Mouse (Mus musculus) limb, embryonic 14.5 days (tissue): ENCODE data around the gene BC004004. TPM values are rescaled to one million over a fixed set of nuclear protein-coding genes. Genes with fewer than 3 reads are reported as not detected.
A peak's percentile ranks its signal among the peaks of the same experiment; 100 is the strongest.

Source experiments
- ATAC-seq: fragments of 200-750 bp; cut with Nextera tagmentation; 2 replicates; pipeline ENCODE4 v1.8.0; 2017; ENCODE audit warnings: low read depth, moderate number of reproducible peaks, moderate TSS enrichment; ENCODE audit not compliant: low FRiP score
- DNase-seq: peaks from one replicate; pipeline ENCODE4 v3.0.0-alpha.2; 2015; ENCODE audit warnings: low spot score
- H3K27ac ChIP-seq: fragments of 300-500 bp; sonication (generic); replicated peaks from 2 replicates; pipeline ENCODE4 v1.5.1; 2014; ENCODE audit warnings: low read depth, mild to moderate bottlenecking, low read length, moderate library complexity, mixed read lengths
- H3K27me3 ChIP-seq: fragments of 300-500 bp; sonication (generic); 2 replicates; pipeline ENCODE4 v1.6.1; 2014; ENCODE audit warnings: low read length, mixed read lengths; ENCODE audit not compliant: control insufficient read depth, insufficient read depth
- H3K36me3 ChIP-seq: fragments of 300-500 bp; sonication (generic); 2 replicates; pipeline ENCODE4 v1.6.1; 2014; ENCODE audit warnings: mild to moderate bottlenecking, low read length, moderate library complexity, mixed read lengths; ENCODE audit not compliant: control insufficient read depth, insufficient read depth
- H3K4me1 ChIP-seq: fragments of 300-500 bp; sonication (generic); 2 replicates; pipeline ENCODE4 v1.6.1; 2014; ENCODE audit warnings: antibody characterized with exemption, low read length, mixed read lengths; ENCODE audit not compliant: control insufficient read depth, insufficient read depth
- H3K4me2 ChIP-seq: fragments of 300-500 bp; sonication (generic); replicated peaks from 2 replicates; pipeline ENCODE4 v1.6.1; 2014; ENCODE audit warnings: low read depth, mild to moderate bottlenecking, low read length, moderate library complexity; ENCODE audit not compliant: severe bottlenecking
- H3K4me3 ChIP-seq: fragments of 300-500 bp; sonication (generic); replicated peaks from 2 replicates; pipeline ENCODE4 v1.5.1; 2014; ENCODE audit warnings: low read length
- H3K9ac ChIP-seq: fragments of 300-500 bp; sonication (generic); 2 replicates; pipeline ENCODE4 v1.6.1; 2014; ENCODE audit warnings: mild to moderate bottlenecking, low read depth, low read length, moderate library complexity; ENCODE audit not compliant: severe bottlenecking
- H3K9me3 ChIP-seq: fragments of 300-500 bp; sonication (generic); 2 replicates; pipeline ENCODE4 v1.6.1; 2016; ENCODE audit warnings: low read length; ENCODE audit not compliant: control insufficient read depth
- POLR2A ChIP-seq: fragments of 200-500 bp; IDR thresholded peaks from 2 replicates; pipeline ENCODE4 v1.8.0; 2012; ENCODE audit warnings: inconsistent platforms, mild to moderate bottlenecking, moderate library complexity, borderline replicate concordance; ENCODE audit not compliant: insufficient read depth, insufficient read length; ENCODE audit errors: extremely low read depth
- WGBS: fragments of 180-500 bp; shearing (Covaris S2); extraction: QIAGEN DNeasy Blood & Tissue Kit; methylation state at CpG from one replicate; pipeline ENCODE4 v1.1.7; 2014; 5-methylcytosine and 5-hydroxymethylcytosine counted together
- polyA plus RNA-seq, 2 experiments: library from polyadenylated mRNA; depleted of rRNA in 1 of 2; stranded (reverse) in 1 of 2; unstranded in 1 of 2; fragments of >200 nt; fragmentation: Nextera tagmentation in 1 of 2; extraction: Ambion mirVana in 1 of 2; gene quantifications; 2 replicates each; pipeline versions ENCODE4 v1.2.1 to v1.2.3; 2012 to 2014

BC004004 gene
- polyA plus RNA-seq, 2 experiments: 58.7 to 85.3 TPM

DNA sequence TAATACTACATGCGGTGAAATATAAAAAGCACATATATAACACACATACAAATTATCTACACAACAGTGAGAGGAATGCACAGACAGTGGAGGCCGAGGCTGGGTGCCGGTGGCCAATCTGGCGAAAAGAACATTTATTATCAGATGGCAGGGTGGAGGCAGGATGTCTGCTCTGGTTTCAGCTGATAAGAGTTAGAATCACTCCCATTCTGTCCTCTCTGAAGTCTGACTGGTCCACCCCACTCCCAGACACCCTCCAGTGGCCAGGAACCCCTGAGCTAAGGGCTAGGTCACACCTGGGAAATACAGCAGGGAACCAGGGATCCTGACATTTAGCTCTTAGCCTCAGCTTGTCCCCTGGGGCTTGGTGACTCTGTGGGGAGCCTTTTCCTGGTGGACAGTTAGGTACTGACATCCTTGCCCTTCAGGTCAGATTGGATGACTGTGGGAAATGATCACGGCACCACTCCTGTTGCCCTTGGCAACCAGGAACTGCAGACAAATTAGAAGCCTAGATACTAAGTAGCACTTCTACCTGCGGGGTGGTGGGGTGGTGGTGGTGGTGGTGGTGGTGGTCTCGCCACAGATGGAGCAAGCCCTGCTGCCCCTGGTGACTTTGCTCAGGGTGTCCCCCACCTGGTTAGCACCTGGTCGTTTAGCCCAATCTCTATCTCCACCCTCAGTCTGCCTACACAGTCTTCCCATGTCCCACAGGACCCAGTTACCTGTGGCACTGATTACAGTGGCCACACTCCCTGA is 51.5 kb downstream of the BC004004 start:
- Histone ChIP-seq H3K9me3 (no peaks in the 10 kb centered on the region), H3K4me2 (no peak overlapping the region), H3K27me3 (peaks cover 25% of the 10 kb centered on the region; the same call in 1 of the 2 replicates), H3K4me1 (0 out of 2 replicates have a peak, but pooled peaks cover 12% of the 10 kb centered on the region), H3K36me3 (no peaks in the 10 kb centered on the region), H3K4me3 (no peak overlapping the region), H3K9ac (no peak overlapping the region), H3K27ac (no peak overlapping the region)
- DNase-seq: no peak
- 65% methylated on average over 8 of the region's 8 CpGs for WGBS
- no peak for TF ChIP-seq POLR2A
- ATAC-seq: no peak

- Histone ChIP-seq H3K36me3 (no peaks in the 10 kb centered on the region), H3K4me3 (peak overlapping the region; percentile 14), H3K9ac (no peak overlapping the region), H3K27me3 (peaks cover 27% of the 10 kb centered on the region; the same call in 1 of the 2 replicates), H3K27ac (no peak overlapping the region), H3K4me1 (peaks cover 17% of the 10 kb centered on the region; the same call in 1 of the 2 replicates), H3K4me2 (peak overlapping the region; percentile 20), H3K9me3 (no peaks in the 10 kb centered on the region)
- DNase-seq (no peak), ATAC-seq (0 out of 2 replicates have a peak, but pooled peaks have one; percentile 13)
- no peak for TF ChIP-seq POLR2A
- 17% methylated on average over 41 of the region's 41 CpGs for WGBS
Observed at GRCm38 (mm10) chr17:29321765-29322602, 53.4 kb downstream of the BC004004 start.

GRCm38 (mm10) chr17:29322603-29322962 is 54.0 kb downstream of the BC004004 start:
- no peak for TF ChIP-seq POLR2A
- peaks cover 21% of the 10 kb centered on the region; the same call in 1 of the 2 replicates for H3K4me1 ChIP-seq
- peaks cover 33% of the 10 kb centered on the region for H3K27me3 ChIP-seq
- no peaks in the 10 kb centered on the region for H3K36me3 ChIP-seq
- H3K4me2 ChIP-seq: peak overlapping the region; percentile 20
- H3K9me3 ChIP-seq: no peaks in the 10 kb centered on the region
- WGBS: 8% methylated on average over 18 of the region's 18 CpGs
- peak overlapping the region; percentile 14; the same call in 1 of the 2 replicates for H3K4me3 ChIP-seq
- no peak overlapping the region for H3K9ac ChIP-seq
- DNase-seq: no peak
- no peak overlapping the region for H3K27ac ChIP-seq
- 0 out of 2 replicates have a peak, but pooled peaks have one; percentile 14 for ATAC-seq

GRCm38 (mm10) chr17:29323625-29324024 is 55.0 kb downstream of the BC004004 start:
- peaks cover 21% of the 10 kb centered on the region; the same call in 1 of the 2 replicates for H3K4me1 ChIP-seq
- H3K27me3 ChIP-seq: peaks cover 33% of the 10 kb centered on the region
- H3K9ac ChIP-seq: no peak overlapping the region
- DNase-seq (no peak), ATAC-seq (no peak)
- no peak overlapping the region for H3K27ac ChIP-seq
- WGBS: 95% methylated on average over 3 of the region's 3 CpGs
- H3K9me3 ChIP-seq: no peaks in the 10 kb centered on the region
- H3K36me3 ChIP-seq: no peaks in the 10 kb centered on the region
- no peak for TF ChIP-seq POLR2A
- H3K4me2 ChIP-seq: no peak overlapping the region
- no peak overlapping the region for H3K4me3 ChIP-seq

DNA sequence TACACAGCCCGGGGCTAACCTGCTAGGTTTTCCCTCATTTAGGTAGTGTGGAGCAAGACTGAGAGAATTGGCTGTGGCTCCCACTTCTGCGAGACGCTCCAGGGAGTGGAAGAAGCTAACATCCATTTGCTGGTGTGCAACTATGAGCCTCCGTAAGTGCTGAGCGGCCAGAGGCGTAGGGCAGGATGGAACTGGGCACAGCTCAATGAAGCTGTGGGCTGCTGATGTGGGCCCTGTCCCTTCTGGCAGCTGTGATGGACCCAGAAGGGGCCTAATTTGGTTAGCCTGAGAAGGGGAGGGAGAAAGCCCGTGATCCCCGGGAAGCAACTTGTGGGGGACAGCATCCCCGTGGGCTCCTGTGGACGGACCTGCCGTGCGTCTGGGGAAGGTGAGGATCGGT is 57.2 kb downstream of the BC004004 start:
- Histone ChIP-seq H3K36me3 (peaks cover 9% of the 10 kb centered on the region; the same call in 1 of the 2 replicates), H3K4me3 (no peak overlapping the region), H3K4me1 (peaks cover 21% of the 10 kb centered on the region; the same call in 1 of the 2 replicates), H3K27me3 (peaks cover 33% of the 10 kb centered on the region), H3K9ac (peak overlapping the region; percentile 52; the same call in 1 of the 2 replicates), H3K9me3 (no peaks in the 10 kb centered on the region), H3K4me2 (peak overlapping the region; percentile 61; the same call in 1 of the 2 replicates), H3K27ac (no peak overlapping the region)
- DNase-seq (no peak), ATAC-seq (no peak)
- WGBS: 52% methylated on average over 13 of the region's 13 CpGs
- no peak for TF ChIP-seq POLR2A
